Mouse (Mus musculus) lung, embryonic 16.5 days (tissue): Measurements from ENCODE around the gene Rnf19b. TPM values are rescaled to one million over a fixed set of nuclear protein-coding genes. Genes with fewer than 3 reads are reported as not detected.

ENCODE experiments used
- ATAC-seq: fragments of 200-750 bp; cut with Nextera tagmentation; 2 replicates; pipeline ENCODE4 v1.8.0; 2017; ENCODE audit warnings: low read depth, mild to moderate bottlenecking, moderate library complexity
- H3K27ac ChIP-seq: fragments of 300-500 bp; sonication (generic); 2 replicates; pipeline ENCODE4 v1.5.1; 2014; ENCODE audit warnings: mild to moderate bottlenecking, control low read depth, low read length
- H3K27me3 ChIP-seq: fragments of 300-500 bp; sonication (generic); 2 replicates; pipeline ENCODE4 v1.6.1; 2014; ENCODE audit warnings: low read depth, low read length, mixed read lengths; ENCODE audit not compliant: control insufficient read depth, insufficient read depth
- H3K36me3 ChIP-seq: fragments of 300-500 bp; sonication (generic); 2 replicates; pipeline ENCODE4 v1.6.1; 2014; ENCODE audit warnings: low read length; ENCODE audit not compliant: control insufficient read depth, insufficient read depth
- H3K4me1 ChIP-seq: fragments of 300-500 bp; sonication (generic); replicated peaks from 2 replicates; pipeline ENCODE4 v1.6.1; 2014; ENCODE audit warnings: low read length, mixed read lengths; ENCODE audit not compliant: control insufficient read depth, insufficient read depth
- H3K4me2 ChIP-seq: fragments of 300-500 bp; sonication (generic); 2 replicates; pipeline ENCODE4 v1.6.1; 2014; ENCODE audit warnings: low read depth, low read length, control low read depth
- H3K4me3 ChIP-seq: fragments of 300-500 bp; sonication (generic); 2 replicates; pipeline ENCODE4 v1.5.1; 2014; ENCODE audit warnings: mild to moderate bottlenecking, low read length, control low read depth
- H3K9ac ChIP-seq: fragments of 300-500 bp; sonication (generic); 2 replicates; pipeline ENCODE4 v1.6.1; 2014; ENCODE audit warnings: low read length, control low read depth
- H3K9me3 ChIP-seq: fragments of 300-500 bp; sonication (generic); 2 replicates; pipeline ENCODE4 v1.6.1; 2016; ENCODE audit warnings: low read length; ENCODE audit not compliant: control insufficient read depth
- WGBS: fragments of 180-500 bp; shearing (Covaris S2); extraction: QIAGEN DNeasy Blood & Tissue Kit; methylation state at CpG from one replicate; pipeline ENCODE4 v1.1.7; 2014; 5-methylcytosine and 5-hydroxymethylcytosine counted together
- polyA plus RNA-seq: library from polyadenylated mRNA; unstranded; fragments of >200 nt; fragmentation: Nextera tagmentation; extraction: Ambion mirVana; gene quantifications from 2 replicates; pipeline ENCODE4 v1.2.1, GENCODE M21; 2015

Gene Rnf19b
- 7.1 TPM in 2 replicates for polyA plus RNA-seq

DNA sequence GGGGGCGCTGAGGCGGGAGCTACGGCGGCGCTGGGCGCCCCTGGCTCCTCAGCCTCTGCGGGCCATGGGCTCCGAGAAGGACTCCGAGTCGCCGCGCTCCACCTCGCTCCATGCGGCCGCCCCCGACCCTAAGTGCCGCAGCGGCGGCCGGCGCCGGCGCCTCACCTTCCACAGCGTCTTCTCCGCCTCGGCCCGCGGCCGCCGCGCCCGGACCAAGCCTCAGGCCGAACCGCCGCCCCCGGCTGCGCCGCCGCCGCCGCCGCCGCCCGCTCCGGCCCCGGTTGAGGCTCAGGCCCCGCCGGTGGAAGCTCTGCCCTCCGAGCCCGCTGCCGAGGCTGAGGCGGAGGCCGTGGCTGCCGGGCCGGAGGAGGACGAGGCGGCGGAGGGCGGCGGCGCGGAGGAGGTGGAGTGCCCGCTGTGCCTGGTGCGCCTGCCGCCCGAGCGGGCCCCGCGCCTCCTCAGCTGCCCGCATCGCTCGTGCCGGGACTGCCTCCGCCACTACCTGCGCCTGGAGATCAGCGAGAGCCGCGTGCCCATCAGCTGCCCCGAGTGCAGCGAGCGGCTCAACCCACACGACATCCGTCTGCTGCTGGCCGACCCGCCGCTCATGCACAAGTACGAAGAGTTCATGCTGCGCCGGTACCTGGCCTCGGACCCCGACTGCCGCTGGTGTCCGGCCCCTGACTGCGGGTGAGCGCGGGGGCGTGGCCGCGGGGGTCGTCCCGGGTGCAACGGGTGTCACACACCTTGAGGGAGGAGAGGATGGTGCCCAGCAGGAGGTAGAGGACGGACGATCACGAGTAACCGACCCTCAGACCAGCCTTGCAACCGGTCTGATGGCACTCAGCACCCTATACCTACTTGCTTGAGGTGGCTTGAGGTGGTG lies at the start of gene Rnf19b:
Gene Rnf19b, plus strand, starts transcription at position 65 of the 886 bp plus-strand sequence.
- H3K9ac ChIP-seq, result peak within 1 kb of the TSS; percentile 92
- H3K4me1 ChIP-seq, result peaks cover 17% of the 10 kb centered on the region
- H3K36me3 ChIP-seq, result no peaks in the 10 kb centered on the region
- peak within 1 kb of the TSS; percentile 90 for H3K4me3 ChIP-seq
- H3K4me2 ChIP-seq, result peak within 1 kb of the TSS; percentile 100
- no peaks in the 10 kb centered on the region for H3K9me3 ChIP-seq
- ATAC-seq, result peak; percentile 70
- WGBS, result under 1% methylated on average over 77 of the region's 107 CpGs
- H3K27ac ChIP-seq, result peak within 1 kb of the TSS; percentile 80
- no peaks in the 10 kb centered on the region for H3K27me3 ChIP-seq

DNA sequence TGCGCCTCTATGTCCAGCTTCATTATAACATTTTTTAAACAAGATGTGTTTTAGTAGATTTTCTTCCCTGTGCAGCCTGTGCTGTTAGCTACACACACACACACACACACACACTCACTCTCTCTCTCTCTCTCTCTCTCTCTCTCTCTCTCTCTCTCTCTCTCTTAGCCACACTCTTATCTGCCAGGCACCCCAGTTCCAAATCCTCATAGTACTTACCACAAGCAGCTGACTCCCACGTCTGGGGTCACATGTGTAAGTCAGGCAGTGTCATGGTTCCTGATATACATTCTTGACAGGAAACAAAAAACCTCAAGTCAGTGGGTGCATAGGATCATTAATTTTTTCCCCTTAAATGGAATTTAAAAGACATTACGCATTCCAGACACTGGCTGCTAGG lies 49.4 kb upstream of the Rnf19b start:
- no peak overlapping the region for H3K27ac ChIP-seq

DNA sequence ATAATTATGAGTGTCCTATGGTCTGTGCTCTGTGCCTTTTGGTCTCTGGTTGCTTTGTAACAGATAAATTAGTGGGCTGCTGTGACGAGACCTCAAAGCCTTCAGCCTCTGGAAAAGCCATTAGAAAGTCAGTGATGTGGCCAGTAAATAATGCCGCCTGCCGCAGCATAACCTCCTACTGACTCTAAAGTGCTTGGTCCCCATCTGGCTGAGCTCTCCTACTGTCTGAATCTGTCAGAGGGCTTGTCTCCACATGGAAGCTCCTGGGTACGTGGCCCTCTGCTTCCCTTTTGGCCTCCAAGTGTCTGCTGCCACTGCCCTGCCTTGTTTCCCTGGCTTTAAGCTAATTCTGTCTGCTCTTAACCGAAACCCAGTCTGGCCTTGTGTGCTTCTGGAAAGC lies 48.5 kb upstream of the Rnf19b start:
- WGBS, result 80% methylated on average over 5 of the region's 5 CpGs
- Histone ChIP-seq H3K4me1 (peaks cover 13% of the 10 kb centered on the region), H3K9me3 (no peaks in the 10 kb centered on the region), H3K27me3 (no peaks in the 10 kb centered on the region), H3K27ac (no peak overlapping the region), H3K36me3 (peaks cover 10% of the 10 kb centered on the region; the same call in 1 of the 2 replicates), H3K4me2 (no peak overlapping the region), H3K9ac (no peak overlapping the region), H3K4me3 (no peak overlapping the region)
- ATAC-seq, result no peak

More for the DNA sequence above, 49.4 kb upstream of the Rnf19b start:
- Histone ChIP-seq H3K9ac (no peak overlapping the region), H3K4me2 (no peak overlapping the region), H3K9me3 (no peaks in the 10 kb centered on the region), H3K27me3 (no peaks in the 10 kb centered on the region), H3K36me3 (peaks cover 14% of the 10 kb centered on the region; the same call in 1 of the 2 replicates), H3K4me3 (no peak overlapping the region), H3K4me1 (peaks cover 13% of the 10 kb centered on the region)
- 68% methylated on average over 3 of the region's 3 CpGs for WGBS
- no peak for ATAC-seq

DNA sequence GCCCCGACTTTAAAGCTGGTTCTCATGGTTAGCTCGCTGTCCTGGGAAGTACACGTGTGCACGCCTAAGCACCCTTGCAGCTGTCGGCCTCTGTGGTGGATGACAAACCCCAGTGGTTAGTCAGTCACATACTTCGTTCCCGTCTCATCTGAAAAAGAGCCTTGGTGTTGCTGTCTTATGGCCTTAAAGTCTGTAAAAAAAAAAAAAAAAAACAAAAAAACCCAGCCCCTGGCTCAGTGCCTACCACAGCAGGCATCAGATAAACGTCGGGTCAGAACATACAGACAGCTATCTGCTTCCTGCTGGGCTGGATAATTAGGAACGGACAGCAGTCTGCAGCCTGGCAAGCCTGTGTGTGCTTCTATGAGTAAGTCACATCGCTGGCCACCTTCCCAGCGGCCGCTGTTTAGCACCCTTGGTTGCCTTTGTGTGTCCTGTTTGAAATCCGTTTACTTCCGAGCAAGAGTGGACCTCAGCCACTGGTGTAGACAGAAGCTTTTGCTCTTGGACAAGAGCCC lies 46.4 kb upstream of the Rnf19b start:
- ATAC-seq, result peak; percentile 83
- 40% methylated on average over 15 of the region's 15 CpGs for WGBS
- Histone ChIP-seq H3K27ac (peak overlapping the region; percentile 68), H3K4me3 (no peak overlapping the region), H3K36me3 (peaks cover 10% of the 10 kb centered on the region; the same call in 1 of the 2 replicates), H3K9ac (no peak overlapping the region), H3K27me3 (no peaks in the 10 kb centered on the region), H3K4me1 (peaks cover 26% of the 10 kb centered on the region), H3K9me3 (no peaks in the 10 kb centered on the region), H3K4me2 (no peak overlapping the region)

- ATAC-seq, result no peak
- Histone ChIP-seq H3K9me3 (no peaks in the 10 kb centered on the region), H3K27ac (no peak overlapping the region), H3K4me2 (no peak overlapping the region), H3K4me3 (no peak overlapping the region), H3K27me3 (no peaks in the 10 kb centered on the region), H3K36me3 (peaks cover under 1% of the 10 kb centered on the region; the same call in 1 of the 2 replicates), H3K4me1 (peaks cover 26% of the 10 kb centered on the region), H3K9ac (no peak overlapping the region)
- 44% methylated on average over 10 of the region's 10 CpGs for WGBS
These were observed 44.8 kb upstream of the Rnf19b start for GRCm38 (mm10) chr4:129013151-129013864.

- peaks cover 41% of the 10 kb centered on the region for H3K4me1 ChIP-seq
- no peak overlapping the region for H3K4me3 ChIP-seq
- no peak for ATAC-seq
- H3K9me3 ChIP-seq, result no peaks in the 10 kb centered on the region
- no peaks in the 10 kb centered on the region for H3K36me3 ChIP-seq
- peak overlapping the region; percentile 39 for H3K4me2 ChIP-seq
- no peaks in the 10 kb centered on the region for H3K27me3 ChIP-seq
- H3K9ac ChIP-seq, result no peak overlapping the region
- 17% methylated on average over 4 of the region's 4 CpGs for WGBS
- no peak overlapping the region for H3K27ac ChIP-seq
These were observed 41.7 kb upstream of the Rnf19b start for GRCm38 (mm10) chr4:129016329-129016728.

GRCm38 (mm10) chr4:129017150-129017549 lies 40.9 kb upstream of the Rnf19b start:
- Histone ChIP-seq H3K9me3 (no peaks in the 10 kb centered on the region), H3K4me1 (peaks cover 46% of the 10 kb centered on the region), H3K27ac (no peak overlapping the region), H3K36me3 (no peaks in the 10 kb centered on the region), H3K27me3 (no peaks in the 10 kb centered on the region), H3K4me3 (no peak overlapping the region), H3K4me2 (no peak overlapping the region), H3K9ac (no peak overlapping the region)
- no peak for ATAC-seq
- 81% methylated on average over 10 of the region's 10 CpGs for WGBS

DNA sequence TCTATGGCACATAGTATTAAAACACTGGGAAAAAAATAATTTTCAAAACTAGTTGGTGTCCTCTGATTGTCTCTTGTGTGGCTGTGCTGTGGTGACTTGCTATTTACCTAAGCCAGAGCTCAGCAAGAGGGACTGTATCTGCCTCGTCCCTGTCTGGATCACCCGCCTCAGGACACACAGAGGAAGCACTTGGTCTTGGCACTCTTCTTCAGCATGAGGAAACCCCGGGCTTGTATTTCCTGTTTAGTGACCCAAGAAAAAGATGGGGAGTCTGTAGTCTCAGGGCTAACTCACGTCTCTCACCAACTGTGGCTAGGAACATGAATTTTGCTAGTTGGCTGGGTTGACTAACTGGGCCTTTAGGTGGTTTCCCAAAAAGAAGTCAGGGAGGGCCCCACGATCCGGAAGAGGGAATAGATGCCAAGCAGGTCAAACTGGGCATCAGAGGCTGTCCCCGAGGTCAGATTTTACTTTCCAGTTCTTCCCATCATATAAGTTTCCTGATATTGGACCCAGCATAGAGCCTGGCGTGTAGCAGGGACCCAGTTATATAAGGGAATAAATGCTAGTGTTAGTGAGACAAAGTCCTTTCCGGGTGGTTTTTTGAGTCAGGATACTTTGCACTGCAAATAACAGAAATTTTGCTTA lies 39.2 kb upstream of the Rnf19b start:
- Histone ChIP-seq H3K27ac (no peak overlapping the region), H3K4me3 (no peak overlapping the region), H3K9me3 (no peaks in the 10 kb centered on the region), H3K9ac (no peak overlapping the region), H3K4me1 (peaks cover 36% of the 10 kb centered on the region), H3K36me3 (no peaks in the 10 kb centered on the region), H3K4me2 (no peak overlapping the region), H3K27me3 (no peaks in the 10 kb centered on the region)
- no peak for ATAC-seq
- 76% methylated on average over 9 of the region's 9 CpGs for whole genome bisulfite sequencing
